Mouse (Mus musculus) ES-E14 (cell line): Measurements from ENCODE around the gene Il13.

Experiments used
- CHD2 ChIP-seq: IDR thresholded peaks from 2 replicates; pipeline ENCODE4 v1.6.1; 2014; ENCODE audit warnings: mild to moderate bottlenecking, low read depth, low read length, inconsistent platforms
- HCFC1 ChIP-seq: IDR thresholded peaks from 2 replicates; pipeline ENCODE4 v1.6.1; 2012; ENCODE audit warnings: low read length, inconsistent platforms, borderline replicate concordance; ENCODE audit not compliant: insufficient read depth
- MAFK ChIP-seq: IDR thresholded peaks from 2 replicates; pipeline ENCODE4 v1.6.1; 2014; ENCODE audit warnings: mild to moderate bottlenecking, low read depth, low read length, inconsistent platforms; ENCODE audit not compliant: insufficient read depth
- ZC3H11A ChIP-seq: IDR thresholded peaks from 2 replicates; pipeline ENCODE4 v1.6.1; 2012; ENCODE audit warnings: low read depth, mild to moderate bottlenecking, inconsistent platforms, low read length, borderline replicate concordance
- ZNF384 ChIP-seq: IDR thresholded peaks from 2 replicates; pipeline ENCODE4 v1.6.1; 2012; ENCODE audit warnings: low read depth, low read length, inconsistent platforms

GRCm38 (mm10) chr11:53618619-53619198 is 15.8 kb downstream of the Il13 start, which contains the start of gene Il4:
- TF ChIP-seq MAFK: no peak
- no peak for TF ChIP-seq ZC3H11A
- no peak for TF ChIP-seq CHD2
- no peak for TF ChIP-seq HCFC1
- no peak for TF ChIP-seq ZNF384
